Mouse (Mus musculus) limb, embryonic 12.5 days (tissue): ENCODE measurements around the gene Pcnp. TPM values are rescaled to one million over a fixed set of nuclear protein-coding genes. Genes with fewer than 3 reads are reported as not detected.

Experiments
- ATAC-seq: fragments of 200-750 bp; cut with Nextera tagmentation; 2 replicates; pipeline ENCODE4 v1.8.0; 2017; ENCODE audit warnings: low read depth, moderate TSS enrichment; ENCODE audit not compliant: insufficient number of reproducible peaks, insufficient read depth, low FRiP score, low TSS enrichment
- H3K27ac ChIP-seq: fragments of 300-500 bp; sonication (generic); 2 replicates; pipeline ENCODE4 v1.5.1; 2016; ENCODE audit warnings: mild to moderate bottlenecking, moderate library complexity
- H3K27me3 ChIP-seq: fragments of 300-500 bp; sonication (generic); 2 replicates; pipeline ENCODE4 v1.6.1; 2016; ENCODE audit warnings: mild to moderate bottlenecking, moderate library complexity
- H3K36me3 ChIP-seq: fragments of 300-500 bp; sonication (generic); 2 replicates; pipeline ENCODE4 v1.6.1; 2016; ENCODE audit warnings: mild to moderate bottlenecking, moderate library complexity
- H3K4me1 ChIP-seq: fragments of 300-500 bp; sonication (generic); replicated peaks from 2 replicates; pipeline ENCODE4 v1.6.1; 2016
- H3K4me2 ChIP-seq: fragments of 300-500 bp; sonication (generic); 2 replicates; pipeline ENCODE4 v1.6.1; 2016; ENCODE audit warnings: mild to moderate bottlenecking, moderate library complexity
- H3K4me3 ChIP-seq: fragments of 300-500 bp; sonication (generic); replicated peaks from 2 replicates; pipeline ENCODE4 v1.5.1; 2016; ENCODE audit warnings: mild to moderate bottlenecking
- H3K9ac ChIP-seq: fragments of 300-500 bp; sonication (generic); replicated peaks from 2 replicates; pipeline ENCODE4 v1.6.1; 2016; ENCODE audit warnings: mild to moderate bottlenecking, moderate library complexity
- H3K9me3 ChIP-seq: fragments of 300-500 bp; sonication (generic); 2 replicates; pipeline ENCODE4 v1.6.1; 2016; ENCODE audit warnings: mild to moderate bottlenecking, moderate library complexity
- WGBS: fragments of 180-500 bp; shearing (Covaris S2); methylation state at CpG from one replicate; pipeline ENCODE4 v1.1.7; 2016; 5-methylcytosine and 5-hydroxymethylcytosine counted together
- polyA plus RNA-seq: library from polyadenylated mRNA; unstranded; fragments of >200 nt; fragmentation: Nextera tagmentation; extraction: Ambion mirVana; gene quantifications from 2 replicates; pipeline ENCODE4 v1.2.1, GENCODE M21; 2016

Pcnp gene
- polyA plus RNA-seq, 1 experiment from 2014 or later = 297 TPM

GRCm38 (mm10) chr16:56028722-56029551 lies 602 bp downstream of the Pcnp start:
- H3K36me3 ChIP-seq = peaks cover 42% of the 10 kb centered on the region
- WGBS = under 1% methylated on average over 62 of the region's 62 CpGs

GRCm38 (mm10) chr16:56027854-56028629 lies 1.5 kb downstream of the Pcnp start:
- Histone ChIP-seq H3K27ac (no peak overlapping the region), H3K9me3 (no peaks in the 10 kb centered on the region), H3K4me1 (peaks cover 19% of the 10 kb centered on the region), H3K9ac (peak overlapping the region; percentile 96), H3K4me2 (peak overlapping the region; percentile 73), H3K27me3 (no peaks in the 10 kb centered on the region), H3K36me3 (peaks cover 35% of the 10 kb centered on the region), H3K4me3 (peak overlapping the region; percentile 89)
- no peak for ATAC-seq
- WGBS = 42% methylated on average over 12 of the region's 12 CpGs

More at GRCm38 (mm10) chr16:56028722-56029551, 602 bp downstream of the Pcnp start:
- Histone ChIP-seq H3K4me2 (peak overlapping the region; percentile 73), H3K9ac (peak overlapping the region; percentile 96), H3K9me3 (no peaks in the 10 kb centered on the region), H3K27me3 (no peaks in the 10 kb centered on the region), H3K27ac (peak overlapping the region; percentile 91), H3K4me3 (peak overlapping the region; percentile 89), H3K4me1 (peaks cover 19% of the 10 kb centered on the region)
- ATAC-seq = peak; percentile 84

GRCm38 (mm10) chr16:56019660-56020059 lies 9.9 kb downstream of the Pcnp start:
- no peaks in the 10 kb centered on the region for H3K27me3 ChIP-seq
- no peak overlapping the region for H3K27ac ChIP-seq
- 94% methylated on average over 7 of the region's 7 CpGs for WGBS
- H3K9ac ChIP-seq = no peak overlapping the region
- no peaks in the 10 kb centered on the region for H3K9me3 ChIP-seq
- no peaks in the 10 kb centered on the region for H3K4me1 ChIP-seq
- no peak overlapping the region for H3K4me2 ChIP-seq
- ATAC-seq = no peak
- H3K4me3 ChIP-seq = no peak overlapping the region
- peaks cover 57% of the 10 kb centered on the region for H3K36me3 ChIP-seq

DNA sequence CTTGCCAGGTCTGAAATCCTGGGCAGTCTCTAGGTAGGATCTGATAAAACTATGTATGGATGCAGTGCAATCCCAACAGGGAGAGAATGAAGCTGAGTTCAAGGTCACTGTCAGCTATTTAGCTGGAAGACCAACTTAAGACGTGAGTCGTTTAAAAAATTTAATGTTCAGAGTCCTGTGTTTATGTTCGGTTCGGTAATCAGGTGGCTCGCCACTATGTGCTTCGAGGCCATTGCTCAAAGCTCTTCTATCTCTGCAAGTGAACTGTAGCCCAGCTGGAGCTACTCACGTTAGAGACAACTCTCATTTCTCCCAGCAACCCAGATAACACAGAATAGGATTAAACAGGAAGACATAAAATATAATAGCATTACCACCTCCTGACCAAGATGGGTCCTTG lies 15.5 kb downstream of the Pcnp start:
- Histone ChIP-seq H3K4me3 (no peak overlapping the region), H3K4me1 (no peaks in the 10 kb centered on the region), H3K9me3 (peaks cover 5% of the 10 kb centered on the region; the same call in 1 of the 2 replicates), H3K4me2 (no peak overlapping the region), H3K27ac (no peak overlapping the region), H3K9ac (no peak overlapping the region), H3K27me3 (no peaks in the 10 kb centered on the region), H3K36me3 (peaks cover 54% of the 10 kb centered on the region)
- no peak for ATAC-seq
- WGBS = 89% methylated on average over 7 of the region's 7 CpGs

GRCm38 (mm10) chr16:56012789-56013743 lies 16.5 kb downstream of the Pcnp start:
- H3K9me3 ChIP-seq = peaks cover 5% of the 10 kb centered on the region; the same call in 1 of the 2 replicates
- H3K4me3 ChIP-seq = no peak overlapping the region
- peaks cover 47% of the 10 kb centered on the region for H3K36me3 ChIP-seq
- no peak for ATAC-seq
- WGBS = 90% methylated on average over 10 of the region's 10 CpGs
- no peak overlapping the region for H3K27ac ChIP-seq
- H3K9ac ChIP-seq = no peak overlapping the region
- H3K4me2 ChIP-seq = no peak overlapping the region
- no peaks in the 10 kb centered on the region for H3K4me1 ChIP-seq
- H3K27me3 ChIP-seq = no peaks in the 10 kb centered on the region

- Histone ChIP-seq H3K4me3 (no peak overlapping the region), H3K4me2 (no peak overlapping the region), H3K4me1 (no peaks in the 10 kb centered on the region), H3K27ac (no peak overlapping the region), H3K36me3 (peaks cover 53% of the 10 kb centered on the region), H3K9me3 (peaks cover 5% of the 10 kb centered on the region; the same call in 1 of the 2 replicates), H3K27me3 (no peaks in the 10 kb centered on the region), H3K9ac (no peak overlapping the region)
- 90% methylated on average over 1 of the region's 1 CpGs for WGBS
- no peak for ATAC-seq
Observed at GRCm38 (mm10) chr16:56008862-56009261, 20.7 kb downstream of the Pcnp start.

DNA sequence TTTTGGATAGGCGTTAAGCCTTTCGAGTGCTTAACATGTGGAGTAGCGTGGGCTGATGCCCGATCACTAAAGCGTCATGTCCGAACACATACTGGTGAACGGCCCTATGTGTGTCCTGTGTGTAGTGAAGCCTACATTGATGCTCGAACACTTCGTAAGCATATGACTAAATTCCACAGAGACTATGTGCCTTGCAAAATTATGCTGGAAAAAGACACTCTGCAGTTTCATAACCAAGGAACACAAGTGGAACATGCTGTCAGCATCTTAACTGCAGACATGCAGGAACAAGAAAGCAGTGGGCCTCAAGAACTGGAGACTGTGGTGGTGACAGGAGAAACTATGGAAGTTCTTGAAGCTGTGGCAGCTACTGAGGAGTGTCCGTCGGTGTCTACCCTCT lies 22.7 kb downstream of the Pcnp start:
- no peak overlapping the region for H3K4me2 ChIP-seq
- H3K4me1 ChIP-seq = no peaks in the 10 kb centered on the region
- peaks cover 55% of the 10 kb centered on the region for H3K36me3 ChIP-seq
- no peak overlapping the region for H3K9ac ChIP-seq
- ATAC-seq = no peak
- 96% methylated on average over 11 of the region's 11 CpGs for WGBS
- no peak overlapping the region for H3K4me3 ChIP-seq
- no peaks in the 10 kb centered on the region for H3K27me3 ChIP-seq
- H3K27ac ChIP-seq = no peak overlapping the region
- H3K9me3 ChIP-seq = no peaks in the 10 kb centered on the region

DNA sequence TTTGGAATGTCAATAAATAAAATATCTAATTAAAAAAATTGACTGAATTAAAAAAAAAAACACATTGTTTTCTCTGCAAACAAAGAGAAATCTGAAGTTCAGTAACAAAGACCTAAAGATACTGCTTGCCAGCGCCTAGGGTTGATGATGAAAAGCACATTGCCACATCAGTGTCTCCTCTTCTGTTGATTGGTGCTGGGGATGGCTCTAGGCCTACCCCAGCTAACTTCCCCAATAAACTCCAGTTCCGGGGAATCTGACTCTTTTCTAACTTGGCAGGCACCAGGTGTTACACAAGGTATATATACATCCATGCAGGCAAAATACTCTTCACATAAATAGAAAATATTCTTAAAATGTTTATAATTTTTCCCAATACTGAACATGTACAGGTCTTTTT lies 35.3 kb downstream of the Pcnp start:
- Histone ChIP-seq H3K27ac (no peak overlapping the region), H3K27me3 (no peaks in the 10 kb centered on the region), H3K4me1 (no peaks in the 10 kb centered on the region), H3K9me3 (no peaks in the 10 kb centered on the region), H3K36me3 (peaks cover 65% of the 10 kb centered on the region), H3K4me2 (no peak overlapping the region), H3K9ac (no peak overlapping the region), H3K4me3 (no peak overlapping the region)
- WGBS = 95% methylated on average over 2 of the region's 2 CpGs
- no peak for ATAC-seq

- WGBS = 92% methylated on average over 4 of the region's 4 CpGs
Observed at GRCm38 (mm10) chr16:55990311-55990710, 39.2 kb downstream of the Pcnp start.

DNA sequence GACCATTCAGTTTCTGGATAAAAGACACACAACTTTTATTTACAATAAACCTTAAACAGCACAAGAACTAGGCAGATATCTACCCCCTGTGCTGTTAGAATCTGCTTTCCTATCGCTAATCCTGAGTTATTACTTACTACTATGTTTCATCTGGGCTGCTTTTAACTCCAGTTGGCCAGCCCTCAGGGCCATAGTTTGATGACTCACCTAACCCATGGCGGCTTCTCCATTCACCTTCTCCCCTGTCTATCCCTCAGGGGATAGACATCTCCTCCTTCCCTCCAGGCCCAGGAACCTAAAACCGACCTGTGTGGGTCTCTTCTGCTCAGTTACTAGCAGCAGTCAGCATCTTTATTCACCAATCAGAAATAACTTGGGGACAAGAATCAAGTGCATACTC lies 43.5 kb downstream of the Pcnp start:
- Histone ChIP-seq H3K9me3 (no peaks in the 10 kb centered on the region), H3K9ac (no peak overlapping the region), H3K27me3 (no peaks in the 10 kb centered on the region), H3K4me3 (no peak overlapping the region), H3K4me1 (no peaks in the 10 kb centered on the region), H3K36me3 (peaks cover 69% of the 10 kb centered on the region), H3K4me2 (no peak overlapping the region), H3K27ac (no peak overlapping the region)
- ATAC-seq = no peak
- WGBS = 91% methylated on average over 3 of the region's 3 CpGs

More at GRCm38 (mm10) chr16:55990311-55990710, 39.2 kb downstream of the Pcnp start:
- Histone ChIP-seq H3K4me3 (no peak overlapping the region), H3K4me2 (no peak overlapping the region), H3K9ac (no peak overlapping the region), H3K9me3 (no peaks in the 10 kb centered on the region), H3K4me1 (no peaks in the 10 kb centered on the region), H3K36me3 (peaks cover 69% of the 10 kb centered on the region), H3K27me3 (no peaks in the 10 kb centered on the region), H3K27ac (no peak overlapping the region)
- ATAC-seq = no peak
